Mouse (Mus musculus) 416B (cell line): Measurements from ENCODE around the gene Olig2.

Experiments
- DNase-seq: peaks from one replicate; pipeline ENCODE4 v3.0.0; 2011; ENCODE audit warnings: low read depth

The Olig2 gene

DNA sequence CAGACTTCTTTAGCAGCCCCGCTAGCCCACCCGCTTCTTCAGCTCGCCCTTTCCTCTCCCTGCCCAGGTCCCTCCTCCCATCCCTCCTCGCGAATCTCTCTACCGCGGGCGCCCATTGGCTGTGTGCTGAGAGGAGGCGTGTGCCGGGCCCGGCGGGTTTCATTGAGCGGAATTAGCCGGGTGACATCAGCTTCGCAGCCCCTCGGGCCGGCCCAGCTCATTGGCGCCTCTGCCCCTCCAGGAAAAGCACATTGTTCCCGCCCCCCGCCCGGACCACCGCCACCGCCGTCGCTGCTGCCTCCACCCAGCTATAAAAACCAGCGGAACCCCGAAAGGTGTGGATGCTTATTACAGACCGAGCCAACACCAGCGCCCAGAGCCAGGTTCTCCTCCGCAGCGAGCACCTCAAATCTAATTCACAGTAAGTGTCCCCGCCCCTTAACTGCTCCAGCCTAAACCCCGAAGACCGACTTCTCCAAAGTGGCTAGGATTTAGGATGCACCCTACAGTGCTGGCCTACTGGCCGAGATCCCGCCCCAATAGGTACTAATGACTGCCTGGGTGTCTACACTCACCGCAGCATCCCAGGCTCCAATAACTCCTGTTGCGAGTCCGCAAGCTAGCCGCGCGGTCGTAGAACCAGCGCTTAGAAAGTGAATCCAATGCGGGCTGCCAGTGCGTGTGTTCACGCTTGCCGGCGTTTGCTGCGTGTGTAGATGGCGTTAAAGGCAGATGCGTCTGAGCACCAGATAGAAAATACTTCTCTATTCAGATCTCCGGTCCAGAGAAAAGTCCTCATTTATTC is at the start of gene Olig2:
TSS of gene Olig2 (plus strand) at position 225 of the 805 bp plus-strand sequence.
- no peak for DNase-seq

DNA sequence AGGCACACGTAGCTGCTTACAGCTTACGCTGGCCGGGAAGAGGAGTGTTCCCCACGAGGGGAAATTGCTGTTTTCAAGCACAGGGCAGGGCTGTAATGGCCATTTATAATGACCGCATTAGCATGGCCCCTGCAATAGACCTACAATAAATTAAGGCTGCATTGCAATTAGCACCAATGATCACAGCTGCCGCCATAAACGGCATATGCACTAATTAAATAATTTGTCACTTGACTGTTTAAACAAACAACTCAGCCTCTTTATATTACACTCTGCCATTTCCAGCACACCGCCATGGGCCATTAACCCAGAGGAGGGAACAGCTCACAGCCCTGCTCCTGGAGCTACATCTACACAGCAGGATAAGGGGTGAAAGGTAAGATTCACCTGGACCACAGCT is 49.4 kb upstream of the Olig2 start:
- DNase-seq = no peak

DNA sequence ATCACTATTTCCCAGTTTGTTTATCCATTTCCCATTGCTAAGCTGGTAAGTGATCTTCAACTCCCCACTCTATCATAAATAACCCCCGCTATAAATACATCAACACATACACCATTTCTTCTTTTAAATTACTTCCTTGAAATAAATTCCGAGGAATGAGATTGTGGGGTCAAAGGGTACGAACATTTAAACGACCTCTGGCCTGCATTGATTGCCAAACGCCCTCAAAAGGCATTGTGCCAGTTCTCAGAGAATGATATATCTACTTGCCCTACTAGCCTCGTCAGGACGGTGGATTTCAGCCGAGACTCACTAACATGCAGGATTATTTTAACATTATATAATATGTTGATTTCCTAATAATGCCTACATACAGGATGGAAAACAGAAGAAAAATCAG is 38.2 kb upstream of the Olig2 start:
- DNase-seq = no peak

DNA sequence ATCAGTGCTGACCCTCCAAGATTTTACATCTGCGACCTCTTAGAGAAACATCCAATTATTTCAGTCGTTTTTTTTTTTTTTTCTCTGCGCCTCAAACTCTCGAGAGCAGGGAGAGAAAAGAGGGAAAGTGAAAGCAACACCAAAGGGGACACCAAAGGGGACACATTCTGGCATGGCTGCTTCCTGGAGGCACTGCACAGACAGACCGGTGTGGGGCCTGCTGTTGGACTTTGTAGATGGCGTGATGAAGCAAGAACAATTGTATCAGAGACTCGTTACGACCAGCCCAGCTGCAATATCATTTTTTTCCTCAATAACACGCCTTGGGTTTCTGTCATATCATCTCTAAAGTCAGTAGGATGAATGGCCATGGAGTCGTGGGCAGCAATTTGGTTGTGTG is 37.6 kb upstream of the Olig2 start:
- no peak for DNase-seq

DNA sequence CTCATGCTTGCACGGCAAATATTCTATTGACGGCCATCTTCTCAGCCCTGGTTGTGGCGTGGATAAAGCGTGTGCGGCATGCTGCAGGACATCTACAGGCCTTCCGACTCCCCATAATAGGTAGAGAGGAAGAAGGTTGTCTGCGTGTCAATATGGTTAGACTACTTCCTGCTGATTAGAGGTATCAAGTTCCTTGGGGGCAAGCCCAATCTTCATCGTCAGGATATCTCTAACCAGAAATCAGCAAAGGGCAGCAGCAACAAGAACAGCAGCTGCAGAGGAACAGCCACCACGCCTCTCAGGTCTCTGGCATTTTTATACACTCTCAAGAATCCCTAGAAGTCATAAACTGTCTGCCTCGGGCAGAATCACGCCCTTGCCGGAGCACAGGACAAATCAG is 37.0 kb upstream of the Olig2 start:
- peak; percentile 21 for DNase-seq

DNA sequence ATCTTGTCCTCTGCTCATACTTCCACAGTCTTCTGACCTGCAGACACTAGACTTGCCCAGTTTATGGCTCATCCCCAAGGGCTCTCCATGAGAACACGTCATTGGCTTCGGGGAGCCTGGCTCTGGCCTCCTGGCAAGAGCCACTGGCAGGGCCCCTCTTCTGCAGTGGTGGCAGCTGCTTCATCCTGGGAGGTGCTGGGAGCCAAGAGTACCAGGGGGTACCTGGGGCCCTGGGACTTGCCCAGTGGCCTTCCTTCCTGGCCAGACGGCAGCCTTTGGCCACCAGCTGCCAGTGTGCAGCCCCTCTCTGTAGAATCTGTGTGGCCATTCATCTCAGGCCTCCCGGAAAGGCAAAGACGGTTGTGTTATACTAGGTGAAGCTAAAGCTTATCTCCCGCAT is 34.0 kb upstream of the Olig2 start:
- DNase-seq = no peak

DNA sequence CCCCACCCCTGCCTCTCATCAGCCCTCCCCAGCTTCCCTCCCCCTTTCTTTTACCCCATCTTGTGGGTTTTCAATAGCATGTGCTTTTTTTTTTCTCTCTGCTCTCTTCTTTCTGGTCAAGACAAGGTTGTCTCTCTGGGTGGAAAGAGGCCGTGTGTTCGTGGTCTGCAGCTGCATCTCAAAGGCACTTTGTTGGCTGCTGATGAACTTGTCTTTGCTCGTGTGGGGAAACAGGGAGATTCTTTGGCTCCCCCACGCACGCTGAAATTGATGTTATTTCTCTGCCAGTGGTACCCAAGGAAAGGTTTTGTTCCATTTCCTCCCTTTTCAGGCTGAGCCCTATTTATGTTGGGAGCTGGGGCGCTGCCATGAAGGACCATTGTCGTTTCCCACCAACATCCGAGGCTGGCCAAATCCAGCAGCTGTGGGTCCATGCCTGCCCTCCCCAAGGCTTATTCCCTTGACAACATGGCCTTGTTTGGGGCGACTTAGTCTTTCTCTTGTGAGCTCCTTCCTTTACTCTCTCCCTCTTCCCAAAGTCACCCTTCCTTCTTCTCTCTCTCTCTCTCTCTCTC is 33.5 kb upstream of the Olig2 start:
- DNase-seq = no peak

DNA sequence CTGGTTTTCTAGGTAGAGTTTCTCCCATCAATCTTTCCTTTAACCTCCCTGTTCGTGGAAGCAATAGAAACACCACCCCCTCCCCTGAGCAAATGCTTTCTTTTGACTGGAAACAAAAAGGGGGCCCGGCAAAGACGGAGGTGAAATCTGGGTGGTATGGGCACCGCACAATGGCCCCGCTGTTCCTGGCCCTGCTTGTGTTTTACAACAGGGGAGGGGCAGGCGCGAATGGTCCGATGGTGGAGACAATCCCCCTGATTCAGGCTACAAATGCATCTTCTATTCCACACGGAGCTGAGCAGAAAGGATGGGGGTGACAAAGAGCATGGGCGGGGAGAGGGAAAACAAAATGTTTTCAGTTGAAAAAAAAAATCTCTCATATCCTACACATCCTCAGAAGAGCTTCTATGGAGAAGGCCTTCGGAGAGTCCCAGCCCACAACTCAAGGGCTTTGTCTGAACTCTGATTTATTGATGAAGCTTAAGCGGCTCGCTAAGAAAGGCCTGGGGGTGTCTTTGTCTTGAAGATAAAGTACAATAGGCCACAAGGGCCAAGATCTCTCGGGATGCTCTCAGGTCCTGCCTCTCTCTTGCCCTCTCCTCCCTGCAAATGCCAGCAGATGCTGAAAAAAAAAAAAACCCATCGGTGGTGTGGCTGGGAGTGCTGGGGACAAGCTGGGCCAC is 32.4 kb upstream of the Olig2 start:
- no peak for DNase-seq

DNA sequence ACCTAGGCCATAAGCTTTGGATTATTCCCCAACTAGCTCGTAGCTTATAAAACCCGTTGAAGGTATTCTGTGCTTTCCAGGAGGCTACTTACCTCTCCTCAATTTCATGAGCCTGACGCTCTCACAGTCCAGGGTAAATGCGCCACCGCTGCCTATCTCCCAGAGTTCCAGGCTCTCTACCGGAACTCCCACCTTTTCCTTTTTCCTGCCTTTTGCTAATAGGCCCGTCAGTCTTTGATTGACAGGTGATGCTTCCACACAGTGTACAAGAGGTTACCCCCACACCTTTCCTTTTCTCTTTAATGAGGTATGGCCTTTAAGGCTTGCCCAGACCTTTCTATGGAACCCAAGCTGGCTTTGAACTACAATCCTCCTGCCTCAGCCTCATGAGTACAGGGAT is 25.4 kb upstream of the Olig2 start:
- no peak for DNase-seq

DNA sequence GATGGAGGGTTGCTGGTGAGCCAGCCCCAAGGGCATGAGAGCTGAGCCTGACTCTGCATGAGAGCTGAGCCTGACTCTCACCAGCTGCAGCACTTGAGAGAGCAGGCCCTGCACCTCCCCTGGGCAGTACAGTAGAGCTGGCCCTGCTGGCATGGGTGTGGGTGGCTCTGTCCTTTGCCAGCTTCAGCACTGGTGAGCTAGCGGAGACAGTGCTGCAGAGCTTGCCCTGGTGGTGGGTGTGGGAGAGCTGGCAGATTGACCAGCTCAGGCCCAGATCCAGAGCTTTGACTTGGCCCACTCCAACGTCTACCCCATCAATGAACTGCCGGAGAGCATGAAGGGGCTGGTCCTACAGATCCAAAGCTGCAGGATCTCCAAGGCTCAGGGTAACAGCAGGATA is 22.3 kb upstream of the Olig2 start:
- no peak for DNase-seq

DNA sequence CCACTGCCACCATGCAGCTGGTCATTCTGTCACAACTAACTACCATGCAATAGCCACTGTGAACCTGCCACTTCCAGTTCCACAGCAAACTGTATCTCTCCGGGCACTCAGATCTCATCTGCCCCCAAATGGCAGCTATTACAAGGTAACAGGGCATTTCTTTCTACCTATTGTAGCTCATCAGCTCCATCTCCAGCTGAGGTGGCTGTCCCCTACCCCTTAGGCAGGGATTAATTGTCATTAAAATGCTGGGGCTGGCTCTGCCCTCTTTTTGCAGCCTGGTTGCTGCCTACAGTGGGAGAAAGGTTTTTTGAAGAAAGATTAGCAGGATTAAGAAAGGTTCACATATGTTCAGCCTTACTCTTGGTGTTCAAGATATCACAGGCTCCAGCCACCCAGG is 18.9 kb upstream of the Olig2 start:
- DNase-seq = no peak

DNA sequence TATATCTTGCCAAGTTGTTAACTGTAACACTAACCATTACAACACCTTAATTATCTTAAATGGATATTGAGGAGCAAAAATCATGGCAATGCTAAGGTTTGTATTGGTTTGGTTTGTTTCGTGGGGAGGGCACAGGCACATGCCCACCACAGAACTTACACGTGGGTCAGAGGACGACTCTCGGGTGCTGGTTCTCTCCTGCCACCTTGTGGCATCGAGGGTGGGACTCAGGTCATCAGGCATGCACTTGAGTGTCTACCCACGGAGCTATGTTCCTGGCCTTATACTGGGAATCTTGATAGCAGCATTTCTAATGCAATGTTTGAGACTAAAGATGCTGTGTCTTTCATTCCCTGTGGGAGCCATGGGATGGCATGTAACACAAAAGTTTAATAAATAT is 8.2 kb upstream of the Olig2 start:
- peak; percentile 11 for DNase-seq

DNA sequence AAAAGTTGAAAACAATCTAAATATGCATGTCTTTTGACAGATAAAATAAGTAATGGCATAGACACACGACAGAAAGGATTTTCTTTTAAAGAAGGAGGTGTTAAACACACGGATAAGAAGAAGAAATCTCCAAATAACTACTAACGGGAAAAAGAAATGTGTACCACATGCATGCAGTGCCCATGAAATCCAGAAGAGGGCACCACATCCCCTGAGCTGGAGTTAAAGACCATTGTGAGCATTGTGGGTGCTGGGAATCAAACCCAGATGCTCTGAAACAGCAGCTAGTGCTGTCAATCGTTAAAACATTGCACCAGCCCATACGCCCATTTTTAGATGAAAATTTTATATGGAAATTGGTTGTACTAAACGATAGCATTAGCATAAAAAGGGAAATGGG is 7.3 kb upstream of the Olig2 start:
- DNase-seq = peak; percentile 9

DNA sequence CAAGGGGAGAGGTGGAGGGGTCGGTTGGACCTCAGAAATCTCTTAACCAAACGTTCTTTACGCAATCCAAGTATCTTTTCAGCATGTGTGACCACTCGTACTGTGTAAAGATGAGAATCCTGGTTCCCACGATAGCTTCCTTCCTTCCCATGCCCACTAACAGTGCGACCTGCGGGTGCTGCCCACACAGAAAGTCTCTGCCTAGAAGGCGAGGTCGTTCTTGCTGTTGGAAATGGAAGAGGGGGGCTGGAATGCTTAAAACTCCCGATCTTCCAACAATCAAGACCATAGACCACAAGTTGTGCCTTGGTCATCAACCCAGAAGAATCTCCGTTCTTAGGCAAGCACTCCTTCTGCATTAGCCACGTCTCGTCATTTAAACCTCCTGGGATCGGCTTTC is 6.0 kb upstream of the Olig2 start:
- no peak for DNase-seq

DNA sequence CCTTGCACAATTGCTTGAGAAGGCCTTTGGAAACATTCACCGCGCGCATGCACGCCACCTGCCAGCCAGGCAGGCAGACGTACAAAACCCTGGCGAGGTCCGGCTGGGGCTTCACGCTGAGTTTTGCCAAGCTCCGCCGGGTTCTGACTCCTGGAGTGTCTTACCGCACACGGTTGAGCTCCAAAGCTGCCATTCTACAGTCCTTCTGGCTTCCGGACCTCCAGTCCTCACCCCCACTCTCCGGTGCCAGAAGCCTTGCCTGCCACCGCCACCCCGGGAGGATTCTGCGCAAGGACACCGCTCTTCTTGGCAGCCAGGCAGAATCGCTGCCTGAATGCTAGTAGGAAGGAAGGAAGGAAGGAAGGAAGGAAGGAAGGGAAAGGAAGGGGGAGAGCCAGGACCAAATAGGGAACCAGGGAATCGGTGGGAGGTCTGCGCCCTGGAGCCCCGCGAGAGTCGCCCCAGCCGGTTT is 3.0 kb upstream of the Olig2 start:
- no peak for DNase-seq

DNA sequence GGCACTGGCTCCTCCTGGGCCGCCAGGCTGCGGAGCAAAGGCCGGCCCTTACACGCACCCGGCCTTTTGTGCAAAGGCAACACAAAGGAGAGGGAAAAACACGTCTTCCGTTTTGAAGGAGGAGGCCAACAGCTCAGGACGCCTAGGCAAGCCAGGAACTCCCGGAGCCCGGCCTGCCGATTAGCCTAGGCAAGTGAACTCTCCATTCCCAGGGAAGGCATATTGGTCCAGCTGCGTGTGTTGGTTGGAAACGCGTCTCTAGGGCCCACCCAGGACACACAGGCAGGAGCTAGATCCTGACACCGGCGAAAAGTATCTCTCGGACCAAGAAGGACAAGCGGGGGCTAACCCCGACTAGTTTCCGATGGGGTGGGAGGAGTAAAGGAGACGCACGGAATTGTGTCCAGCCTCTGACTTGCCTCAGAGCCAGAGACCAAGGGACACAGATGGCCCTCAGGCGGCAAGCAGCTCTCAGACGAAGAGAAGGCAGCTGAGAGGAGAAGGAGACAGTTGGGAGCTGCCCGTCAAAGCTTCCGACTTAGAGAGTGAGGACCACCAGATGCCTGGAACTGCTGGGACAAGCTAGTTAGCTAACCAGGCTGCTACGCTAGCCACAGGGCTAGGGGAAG is 2.5 kb upstream of the Olig2 start:
- DNase-seq = no peak

DNA sequence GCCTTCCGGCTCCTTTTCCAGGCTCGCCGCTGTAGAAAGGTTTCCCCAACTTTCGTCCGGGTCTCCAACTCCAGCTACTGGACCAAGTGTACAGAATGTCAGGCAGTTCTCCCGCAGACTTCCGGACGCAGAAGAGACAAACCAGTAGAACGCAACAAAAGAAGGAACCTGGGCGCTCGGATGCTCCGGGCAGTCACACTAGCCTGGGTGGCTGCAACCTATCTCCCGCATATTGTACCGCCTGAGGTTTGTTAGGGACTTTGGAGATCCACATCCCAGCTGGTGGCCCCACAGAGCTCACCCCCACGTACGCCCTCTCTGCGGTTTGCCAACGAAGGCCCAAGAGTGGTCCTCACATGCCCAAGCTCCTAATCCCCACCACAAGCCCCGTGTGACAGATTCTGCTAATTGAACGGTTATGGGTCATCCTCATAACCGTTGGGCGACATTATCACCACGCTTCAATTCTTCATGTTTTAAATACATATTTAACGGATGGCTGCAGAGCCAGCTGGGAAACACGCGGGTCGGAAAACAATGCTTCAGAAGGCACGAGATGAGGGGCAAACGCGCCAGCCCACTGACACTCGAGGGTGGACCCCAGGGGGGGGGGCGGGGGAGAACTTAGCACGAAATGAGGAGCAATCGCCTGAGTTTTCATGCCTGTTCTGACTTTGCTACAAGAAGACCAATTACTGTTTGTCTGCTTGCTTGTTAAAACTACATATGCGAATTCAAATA is 1.8 kb upstream of the Olig2 start:
- no peak for DNase-seq

DNA sequence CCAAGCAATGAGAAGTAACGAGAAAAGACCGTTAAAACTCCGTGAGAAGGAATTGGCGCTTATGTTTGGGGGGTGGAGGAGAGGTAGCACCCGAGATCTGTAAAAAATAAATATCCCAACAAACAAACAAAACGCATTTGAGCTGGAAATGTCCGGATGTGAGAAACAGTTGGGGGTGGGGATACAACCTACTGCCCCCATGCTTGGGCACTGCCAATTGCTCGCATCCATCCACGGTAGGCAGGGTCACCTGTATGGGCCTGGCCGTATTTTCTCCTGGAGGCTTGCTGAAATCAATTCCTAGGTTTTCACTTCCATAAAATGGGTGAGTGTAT is 1.2 kb upstream of the Olig2 start:
- no peak for DNase-seq

DNA sequence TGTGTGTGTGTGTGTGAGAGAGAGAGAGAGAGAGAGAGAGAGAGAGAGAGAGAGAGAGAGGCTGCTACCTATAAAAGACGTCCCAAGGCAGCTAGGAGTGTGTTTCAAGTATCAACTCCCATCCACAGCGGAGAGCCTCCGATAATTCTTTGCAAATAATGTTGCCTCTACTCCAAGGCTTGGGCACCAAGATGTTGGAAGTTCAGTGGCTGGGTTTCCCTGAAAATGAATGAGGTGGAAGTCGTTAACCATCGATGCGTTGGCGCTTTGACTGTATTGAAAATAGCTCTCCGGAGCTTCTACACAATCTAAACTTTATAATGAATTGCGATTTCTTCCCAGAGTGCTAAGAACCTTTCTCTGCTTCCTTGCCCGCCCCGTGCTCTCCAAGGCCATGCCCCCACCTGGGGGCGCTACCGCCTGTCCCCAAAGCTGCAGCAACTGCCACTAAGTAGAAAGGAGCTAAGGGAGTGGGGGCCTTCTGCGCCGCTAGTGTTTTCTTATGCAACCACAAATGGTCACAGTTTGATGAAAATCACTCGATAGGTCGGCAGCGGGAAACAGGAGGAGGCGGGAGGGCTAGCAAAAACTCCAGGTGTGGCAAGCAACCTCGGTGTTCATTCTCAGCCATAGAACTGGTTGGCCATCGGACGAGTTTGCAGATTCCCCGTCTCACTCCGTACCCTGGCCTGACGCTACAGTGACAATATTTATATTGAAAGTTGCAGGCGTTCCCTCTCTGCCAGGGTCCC is 600 bp upstream of the Olig2 start:
- DNase-seq = no peak

DNA sequence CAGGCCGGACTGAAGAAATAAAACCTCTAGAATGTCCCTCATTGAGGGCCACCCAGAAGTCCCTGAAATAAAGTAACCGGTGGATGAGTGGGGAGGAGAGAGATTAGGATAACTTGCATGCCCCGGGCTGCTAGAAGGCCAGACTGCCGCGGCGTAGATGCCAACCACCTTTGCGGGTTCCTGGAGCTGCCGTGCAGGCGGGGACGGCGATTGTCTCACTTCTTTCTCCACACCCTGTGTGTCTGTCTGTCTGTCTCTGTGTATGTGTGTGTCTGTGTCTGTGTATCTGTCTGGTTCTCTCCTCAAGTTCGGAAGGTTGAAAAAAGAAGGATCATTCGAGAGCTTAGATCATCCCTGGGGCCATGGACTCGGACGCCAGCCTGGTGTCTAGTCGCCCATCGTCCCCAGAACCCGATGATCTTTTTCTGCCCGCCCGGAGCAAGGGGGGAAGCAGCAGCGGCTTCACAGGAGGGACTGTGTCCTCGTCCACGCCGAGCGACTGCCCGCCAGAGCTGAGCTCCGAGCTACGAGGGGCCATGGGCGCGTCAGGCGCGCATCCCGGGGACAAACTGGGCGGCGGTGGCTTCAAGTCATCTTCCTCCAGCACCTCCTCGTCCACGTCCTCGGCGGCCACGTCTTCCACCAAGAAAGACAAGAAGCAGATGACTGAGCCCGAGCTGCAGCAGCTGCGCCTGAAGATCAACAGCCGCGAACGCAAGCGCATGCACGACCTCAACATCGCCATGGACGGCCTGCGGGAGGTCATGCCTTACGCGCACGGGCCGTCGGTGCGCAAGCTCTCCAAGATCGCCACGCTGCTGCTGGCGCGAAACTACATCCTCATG is 1.0 kb downstream of the Olig2 start:
- DNase-seq = no peak
